Mouse (Mus musculus) cerebellum, postnatal 25 days (tissue): ENCODE measurements around the gene Coro7.
"Not testable (repeated sequence)": the region's sequence is repeated elsewhere in the genome, so short reads cannot be mapped to it uniquely, and the experiment has no call there.

ENCODE experiments used
- DNase-seq, 2 experiments: peaks; one replicate each; pipeline ENCODE4 v3.0.0; 2021; ENCODE audit warnings: mixed read lengths in 2 of 2

Gene Coro7

DNA sequence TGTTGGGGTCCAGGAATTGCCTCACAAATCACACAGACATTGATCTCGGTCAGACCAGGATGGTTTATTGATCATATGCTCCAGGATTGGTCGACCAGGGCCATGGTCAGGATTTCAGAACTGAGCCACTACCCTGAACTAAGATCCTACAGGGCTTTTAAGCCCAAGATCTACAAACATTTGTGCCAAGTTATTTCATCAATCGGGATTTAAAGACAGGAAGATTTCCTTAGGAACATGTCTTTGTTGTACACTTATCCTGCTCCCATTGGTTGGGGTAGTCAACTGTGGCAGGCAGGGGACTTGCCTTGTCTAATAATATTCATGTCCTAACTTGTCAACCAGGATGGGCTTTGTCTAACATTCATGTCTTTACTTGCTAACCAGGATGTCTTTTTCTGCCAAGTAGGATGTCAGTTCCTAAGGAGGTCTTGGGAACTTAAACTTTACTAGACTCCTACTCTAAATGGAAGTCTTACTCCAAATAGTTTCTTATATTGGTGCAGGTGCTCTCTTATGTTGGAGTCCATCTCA lies 1.4 kb upstream of the Coro7 start:
- DNase-seq = not testable (repeated sequence)

DNA sequence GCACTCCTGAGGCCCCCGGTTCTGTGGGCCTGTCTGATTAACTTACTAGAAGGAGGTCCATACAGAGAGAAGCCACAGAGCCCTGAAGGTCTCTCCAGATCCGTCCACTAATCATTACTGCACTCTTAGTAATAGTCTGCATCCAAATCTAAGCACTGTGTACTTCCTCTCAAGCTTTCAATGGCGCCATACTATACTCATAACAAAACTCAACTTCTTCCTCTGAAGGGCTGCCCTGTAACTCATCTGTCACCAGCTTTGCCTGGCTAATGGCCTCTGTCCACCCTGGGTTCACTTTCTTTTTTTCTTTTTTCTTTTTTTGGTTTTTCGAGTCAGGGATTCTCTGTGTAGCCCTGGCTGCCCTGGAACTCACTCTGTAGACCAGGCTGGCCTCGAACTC lies 1.5 kb downstream of the Coro7 start:
- DNase-seq = no peak

DNA sequence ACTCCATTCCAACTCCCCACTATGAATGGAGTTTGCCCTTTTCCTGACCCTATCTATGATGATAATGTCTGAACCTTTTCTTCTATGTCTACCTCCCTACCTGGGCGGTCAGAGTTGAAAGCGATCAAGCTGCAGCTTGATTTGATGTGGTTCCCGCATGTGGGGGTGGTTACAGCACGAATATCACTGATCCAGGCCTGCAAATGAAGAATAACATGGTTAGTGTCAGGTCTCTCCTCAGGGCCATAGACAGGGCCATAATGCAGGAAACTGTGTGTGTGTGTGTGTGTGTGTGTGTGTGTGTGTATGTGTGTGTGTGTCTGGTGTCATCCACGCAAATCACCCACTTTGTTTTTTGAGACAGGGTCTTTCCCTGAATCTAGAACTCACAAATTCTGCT lies 2.7 kb downstream of the Coro7 start:
- DNase-seq = no peak

DNA sequence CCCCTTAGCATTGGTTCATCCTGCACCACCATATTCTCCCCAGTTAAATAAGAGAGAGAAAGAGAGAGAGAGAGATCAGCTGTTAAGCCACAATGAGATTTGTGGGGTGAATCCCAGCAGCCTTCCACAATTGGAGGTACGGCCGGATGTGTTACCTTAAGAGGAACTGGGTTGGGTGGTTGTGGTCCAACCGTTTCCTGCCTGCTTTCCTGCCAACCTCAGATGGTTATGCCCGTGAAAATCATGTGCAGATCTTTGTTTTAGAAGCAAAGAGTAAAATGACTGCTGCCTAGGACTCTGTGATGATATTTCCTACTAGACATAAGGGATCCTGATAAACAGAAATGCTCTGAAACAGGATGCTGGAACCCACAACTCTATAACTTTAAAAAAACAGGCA lies 5.5 kb downstream of the Coro7 start:
- DNase-seq = no peak

DNA sequence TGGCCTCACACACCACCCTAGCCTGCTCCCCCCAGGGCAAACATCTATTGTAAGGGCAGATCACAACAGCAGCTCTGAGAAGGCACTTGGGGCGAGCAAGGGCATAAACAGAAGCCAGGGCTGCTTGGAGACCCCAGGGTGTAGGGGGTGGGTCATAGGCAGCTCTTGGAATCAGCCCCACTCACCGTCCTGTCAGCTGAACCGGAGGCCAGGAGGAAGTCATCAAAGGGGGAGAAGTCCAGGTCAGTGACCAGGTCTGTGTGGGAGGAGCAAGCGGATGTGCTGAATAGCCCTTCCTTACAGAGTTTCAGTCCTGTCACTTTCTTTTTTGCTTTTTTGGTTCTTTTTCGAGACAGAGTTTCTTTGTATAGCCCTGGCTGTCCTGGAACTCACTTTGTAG lies 9.3 kb downstream of the Coro7 start:
- no peak for DNase-seq

DNA sequence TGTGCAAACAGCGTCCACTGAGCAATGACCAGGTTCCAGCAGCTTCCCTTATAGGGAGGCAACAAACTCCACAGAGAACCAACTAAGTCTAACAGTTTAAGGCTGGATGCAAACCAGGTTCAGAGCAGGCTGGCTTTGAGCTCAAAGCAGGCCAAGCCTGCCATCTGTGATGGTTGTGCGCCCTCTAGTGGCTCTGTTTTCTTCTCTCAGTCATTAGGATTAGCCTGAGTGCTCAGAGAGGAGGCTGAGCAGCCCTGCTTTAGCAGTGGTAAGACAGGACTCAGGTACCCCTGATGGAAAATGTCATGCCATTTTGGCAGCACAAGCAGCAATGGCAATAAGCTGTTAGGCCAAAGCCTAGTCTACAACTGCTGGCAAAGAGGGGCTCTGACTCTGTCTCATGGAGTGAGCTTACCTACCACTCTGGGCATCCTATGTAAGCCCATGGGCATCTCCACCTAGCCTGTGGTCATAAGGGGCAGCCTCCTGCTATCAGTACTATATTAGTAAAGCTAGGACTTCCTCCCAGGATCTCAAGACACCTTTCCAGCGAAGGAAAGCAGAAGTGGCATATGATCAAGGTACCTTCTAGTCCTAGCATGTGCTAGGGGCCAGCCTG lies 12.3 kb downstream of the Coro7 start:
- DNase-seq = peak; percentile 86 to 95

DNA sequence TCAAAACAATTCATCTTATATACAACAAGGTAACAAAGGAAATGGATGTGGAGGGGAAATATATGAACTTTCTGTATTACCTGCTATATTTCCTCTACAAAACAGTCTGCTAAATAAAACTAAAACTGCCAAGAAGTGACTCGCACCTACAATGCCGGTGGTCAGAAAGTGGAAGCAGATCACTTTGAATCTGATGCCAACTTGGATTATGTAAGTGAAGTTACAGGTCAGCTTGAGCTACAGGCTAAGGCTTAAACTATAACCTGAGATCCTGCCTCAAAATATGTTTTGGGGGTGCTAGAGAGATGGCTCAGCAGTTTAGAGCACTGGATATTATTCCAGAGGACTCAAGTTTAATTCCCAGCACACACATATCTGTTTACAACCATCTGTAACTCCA lies 13.9 kb downstream of the Coro7 start:
- no peak for DNase-seq

DNA sequence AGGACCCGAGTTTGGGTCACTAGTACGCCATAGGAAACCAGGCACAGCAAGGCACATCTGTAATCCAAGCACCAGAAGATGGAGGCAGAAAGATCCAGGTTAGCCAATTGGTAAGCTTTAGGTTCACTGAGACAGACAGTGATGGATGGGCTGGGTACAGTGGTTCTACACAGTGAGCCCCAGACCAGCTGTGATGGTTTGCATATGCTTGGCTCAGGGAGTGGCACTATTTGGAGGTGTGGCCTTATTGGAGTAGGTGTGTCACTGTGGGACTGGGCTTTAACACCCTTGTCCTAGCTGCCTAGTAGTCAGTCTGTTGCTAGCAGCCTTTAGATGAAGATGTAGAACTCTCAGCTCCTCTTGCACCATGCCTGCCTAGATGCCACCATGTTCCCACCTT lies 15.8 kb downstream of the Coro7 start:
- no peak for DNase-seq

DNA sequence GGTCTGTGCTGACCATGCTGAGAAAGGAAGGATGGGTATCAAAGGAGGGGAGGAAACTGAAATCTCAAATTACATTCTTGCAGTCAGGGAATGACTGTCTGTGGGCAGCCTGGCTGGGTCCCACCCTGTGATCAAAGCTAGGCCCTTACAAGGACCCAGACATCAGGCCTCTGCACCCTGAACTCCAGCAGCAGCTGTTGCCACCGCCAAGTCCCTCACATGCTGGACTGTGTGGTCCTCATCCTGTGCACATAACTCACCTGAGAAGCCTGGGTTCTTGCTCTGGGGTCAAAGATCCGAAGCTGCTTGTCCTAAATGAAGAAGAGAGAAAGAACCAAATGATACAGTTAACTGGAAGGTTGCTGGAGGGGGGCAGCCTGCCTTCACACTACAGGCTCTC lies 18.0 kb downstream of the Coro7 start:
- no peak for DNase-seq

DNA sequence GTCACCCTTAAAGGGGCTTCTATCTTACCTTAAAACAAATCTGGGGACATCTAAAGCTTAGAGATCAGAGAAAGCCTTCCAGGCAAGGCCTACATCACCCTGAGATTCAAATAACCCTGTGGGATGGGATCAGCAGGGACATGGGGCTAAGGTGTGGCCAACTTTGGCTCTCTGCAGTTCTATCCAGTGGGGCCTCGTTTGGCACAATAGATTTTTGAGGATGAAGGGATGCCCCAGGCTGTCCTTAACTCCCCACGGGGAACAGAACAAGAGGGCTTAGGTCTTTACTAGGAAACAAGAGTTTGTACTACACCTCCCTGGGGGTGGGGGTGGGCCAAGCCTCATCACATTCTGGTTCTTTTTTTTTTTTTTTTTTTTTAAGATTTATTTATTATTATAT lies 20.3 kb downstream of the Coro7 start:
- DNase-seq = no peak

DNA sequence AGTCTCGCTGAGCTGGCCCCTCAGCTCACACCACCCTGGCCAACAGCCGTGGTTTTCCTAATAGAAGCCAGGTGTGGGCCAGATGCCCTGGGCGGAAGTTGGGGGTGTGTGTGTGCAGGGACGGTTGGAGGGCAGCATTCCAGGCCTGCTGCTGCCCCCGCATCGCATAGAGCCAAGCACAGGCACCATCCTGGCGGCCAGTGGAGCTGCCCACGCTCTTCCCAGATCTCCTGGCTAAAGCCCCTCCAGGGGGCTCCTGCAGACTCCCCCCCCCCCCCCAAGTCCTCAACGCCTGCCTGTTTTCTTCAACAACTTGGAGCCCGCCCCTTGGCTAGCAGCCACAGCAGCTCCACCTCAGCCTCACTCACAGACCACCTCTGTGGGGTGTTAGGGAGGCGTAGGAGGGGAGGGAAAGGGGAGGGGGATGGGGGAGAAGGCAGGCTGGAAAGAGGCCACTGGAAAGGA lies 20.8 kb downstream of the Coro7 start:
- no peak for DNase-seq

DNA sequence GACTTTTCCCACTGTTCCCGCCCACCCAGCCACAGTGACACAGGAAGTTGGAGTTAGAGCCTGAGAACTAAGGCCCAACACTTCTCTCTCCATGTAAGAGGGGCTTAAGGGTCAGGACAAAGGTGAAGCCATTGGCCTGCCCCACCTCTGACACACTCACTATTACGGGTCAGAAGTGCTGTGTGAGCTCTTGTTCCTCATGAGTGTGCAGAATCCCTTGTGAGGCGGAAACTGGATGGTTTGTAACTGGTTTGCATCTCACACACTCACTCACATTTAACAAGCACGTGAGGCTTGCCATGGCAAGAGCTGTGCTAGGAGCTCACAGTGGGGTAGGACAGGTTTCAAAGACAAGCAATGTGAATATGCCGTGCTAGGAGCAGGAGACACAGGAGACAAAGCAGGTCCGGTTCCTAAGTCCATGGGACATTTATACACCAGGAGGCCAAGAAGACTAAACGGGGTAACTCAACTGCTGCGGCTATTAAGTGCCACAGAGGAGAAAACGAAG lies 23.0 kb downstream of the Coro7 start:
- DNase-seq = no peak

DNA sequence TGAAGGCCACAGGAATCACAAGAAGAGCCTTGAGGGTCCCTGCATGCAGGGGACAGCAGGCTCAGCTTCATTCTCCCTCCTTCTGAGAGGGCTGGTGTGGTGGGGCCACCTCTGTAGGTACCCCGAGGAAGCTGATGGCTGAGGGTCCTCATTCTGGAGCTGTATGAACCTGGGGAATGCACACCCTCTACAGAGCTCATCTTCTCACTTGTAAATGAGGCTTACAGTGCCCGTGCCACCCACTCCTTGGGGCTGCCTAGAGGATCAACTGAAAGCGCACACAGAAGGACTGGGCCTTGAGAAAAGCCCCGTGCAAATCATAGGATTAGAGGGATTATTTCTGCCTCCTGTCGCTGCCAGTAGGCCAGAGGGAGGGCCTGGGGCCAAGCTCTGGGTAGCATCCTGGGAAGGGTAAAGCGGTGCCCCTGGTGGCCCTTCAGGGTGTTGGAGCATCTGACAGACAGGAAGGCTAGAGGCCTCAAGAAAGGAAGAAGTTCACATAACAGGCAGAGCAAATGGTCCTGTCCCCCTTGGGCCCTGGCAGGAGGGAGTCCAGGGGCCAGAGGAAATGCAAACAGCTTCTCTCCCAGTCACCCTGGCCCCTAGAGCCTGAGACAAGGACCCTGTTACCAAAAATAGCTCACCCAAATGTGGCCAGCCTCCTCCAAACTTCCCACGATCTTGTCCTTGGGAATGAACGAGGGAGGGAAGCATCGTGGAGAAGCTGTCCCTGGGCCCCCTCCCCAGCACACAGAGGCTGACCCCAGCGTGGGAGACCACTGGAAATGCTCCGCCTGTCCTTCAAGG lies 23.6 kb downstream of the Coro7 start:
- peak in 1 of 2 experiments; percentile 42 for DNase-seq

DNA sequence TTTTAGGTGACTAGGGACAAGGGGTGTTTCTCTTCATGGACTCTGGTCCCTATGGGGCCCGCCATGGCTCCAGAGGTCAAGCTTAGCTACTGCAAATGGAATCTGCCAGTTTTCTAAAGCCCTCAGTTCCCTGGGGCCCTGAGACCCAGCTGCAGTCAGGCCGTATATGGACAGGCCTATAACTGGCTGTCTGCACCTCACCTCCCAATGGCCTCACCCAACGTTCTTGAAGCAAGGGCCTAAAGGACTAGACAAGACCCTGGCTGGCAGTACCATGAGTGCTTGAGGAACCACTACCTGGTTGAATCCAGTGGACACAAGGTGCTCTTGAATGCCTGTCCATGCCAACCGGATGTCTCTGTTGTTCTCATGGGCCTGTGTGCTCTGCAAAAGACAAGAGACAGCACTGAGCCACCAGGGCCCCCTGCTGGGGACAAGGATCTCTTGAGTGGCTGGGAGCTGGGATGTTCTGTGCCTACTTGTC lies 24.3 kb downstream of the Coro7 start:
- peak in 1 of 2 experiments; percentile 34 for DNase-seq

DNA sequence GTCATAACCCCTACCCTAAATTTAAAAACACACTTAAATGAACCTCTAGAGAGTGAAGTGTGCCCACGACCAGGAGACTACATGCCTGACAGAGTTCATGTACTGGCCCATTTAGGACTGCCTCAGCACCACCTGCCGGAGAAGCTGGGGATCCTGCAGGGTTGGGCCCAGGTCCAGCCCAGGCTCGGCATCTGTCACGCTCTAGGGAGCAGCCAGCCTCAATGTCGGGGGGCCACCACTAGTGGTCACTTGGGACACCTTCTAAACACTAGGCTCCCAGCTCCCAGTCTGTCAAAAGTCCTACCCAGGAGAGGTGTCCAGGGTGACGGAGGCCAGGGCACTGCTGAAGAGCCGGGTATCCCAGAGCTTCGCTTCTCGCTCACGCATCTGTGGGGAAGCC lies 24.9 kb downstream of the Coro7 start:
- peak; percentile 48 to 67 for DNase-seq

DNA sequence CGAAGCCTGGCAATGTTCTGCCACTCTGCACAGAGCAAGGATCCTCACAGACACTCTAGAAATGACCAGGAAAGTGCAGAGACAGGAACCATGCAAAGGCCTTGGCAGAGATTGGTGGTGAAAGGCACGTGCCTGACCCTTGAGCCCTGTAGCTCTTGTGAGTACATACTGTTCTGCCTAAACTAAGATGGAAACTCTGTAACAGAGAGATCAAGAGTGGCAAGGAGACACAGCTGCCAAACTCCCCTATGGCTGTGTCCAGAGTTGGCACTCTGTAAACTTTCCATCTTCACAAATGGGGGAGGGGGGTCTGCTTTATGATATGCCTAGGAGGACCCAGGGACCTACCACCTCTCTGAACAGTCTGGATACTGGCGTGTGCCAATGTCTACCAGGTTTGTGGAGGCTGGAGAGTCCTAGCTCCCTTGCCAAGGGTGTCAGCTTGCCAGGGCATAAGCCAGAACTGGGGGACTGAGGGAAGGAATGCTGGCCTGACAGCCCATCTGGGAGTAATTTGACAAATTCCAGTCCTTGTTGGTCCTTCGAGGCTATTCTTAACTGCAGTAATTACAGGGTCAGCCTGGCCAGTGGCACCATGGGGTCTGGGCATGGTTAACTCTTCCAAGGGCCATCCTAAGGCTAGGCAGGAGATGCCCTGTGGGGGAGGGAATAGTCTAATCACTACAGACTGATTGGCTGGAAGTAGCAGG lies 26.7 kb downstream of the Coro7 start:
- peak; percentile 80 to 84 for DNase-seq

DNA sequence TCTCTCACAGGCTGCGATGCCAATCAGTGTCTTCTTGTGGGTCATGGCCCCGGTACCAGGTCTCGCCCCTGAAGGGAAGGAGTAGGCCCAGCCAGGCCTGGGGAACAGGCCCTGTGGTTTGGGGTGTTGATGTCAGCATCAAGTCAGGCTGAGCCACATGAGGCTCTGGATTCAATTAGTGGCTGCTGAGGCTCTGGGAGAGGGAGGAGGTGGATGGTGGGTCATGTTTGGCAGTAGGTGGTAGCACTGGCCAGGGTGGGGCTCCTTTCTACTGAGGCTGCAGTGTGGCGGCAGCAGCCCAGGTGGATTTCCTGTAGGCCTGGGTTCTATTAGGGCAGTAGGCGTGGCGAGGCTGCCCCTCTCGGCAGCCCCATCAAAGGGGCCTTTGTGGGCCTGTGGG lies 28.0 kb downstream of the Coro7 start:
- DNase-seq = no peak

DNA sequence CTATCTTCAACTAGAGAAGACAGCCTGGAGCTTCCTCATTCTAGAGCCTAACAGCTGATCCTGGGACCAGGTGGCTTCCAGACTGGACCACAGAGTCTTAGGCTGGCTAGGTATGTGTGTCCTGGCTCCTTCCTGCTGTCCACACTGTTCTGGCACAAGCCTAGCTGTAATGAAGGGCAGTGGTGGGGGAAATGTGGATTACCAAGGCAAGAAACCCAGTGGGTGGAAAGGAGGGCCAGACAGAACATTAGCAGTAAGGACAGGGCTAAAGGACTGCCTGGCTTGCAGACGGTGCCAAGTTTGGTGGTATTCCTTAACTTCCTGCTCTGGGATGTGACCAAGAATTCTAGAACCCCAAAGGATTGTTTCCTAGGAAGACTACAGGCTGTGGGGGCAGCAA lies 28.5 kb downstream of the Coro7 start:
- DNase-seq = no peak

DNA sequence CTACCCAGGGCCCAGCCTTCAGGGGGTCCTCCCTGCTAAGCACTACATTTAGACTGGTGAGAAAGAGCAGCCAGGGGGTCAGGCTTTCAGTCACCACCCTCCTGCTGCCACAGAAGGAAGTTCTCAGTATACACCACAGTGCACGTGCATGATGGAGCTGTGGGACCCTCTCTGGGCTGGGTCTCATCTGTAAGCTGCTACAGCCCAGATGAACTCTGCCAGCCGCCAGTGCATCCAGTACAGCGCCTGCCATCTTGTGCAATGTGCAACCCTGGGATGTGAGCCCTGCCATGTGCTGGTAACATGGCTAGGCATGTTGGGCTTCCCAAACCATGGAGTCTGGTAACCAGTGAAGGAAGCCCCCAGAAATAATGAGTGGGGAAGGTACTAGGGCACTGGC lies 29.4 kb downstream of the Coro7 start:
- no peak for DNase-seq

DNA sequence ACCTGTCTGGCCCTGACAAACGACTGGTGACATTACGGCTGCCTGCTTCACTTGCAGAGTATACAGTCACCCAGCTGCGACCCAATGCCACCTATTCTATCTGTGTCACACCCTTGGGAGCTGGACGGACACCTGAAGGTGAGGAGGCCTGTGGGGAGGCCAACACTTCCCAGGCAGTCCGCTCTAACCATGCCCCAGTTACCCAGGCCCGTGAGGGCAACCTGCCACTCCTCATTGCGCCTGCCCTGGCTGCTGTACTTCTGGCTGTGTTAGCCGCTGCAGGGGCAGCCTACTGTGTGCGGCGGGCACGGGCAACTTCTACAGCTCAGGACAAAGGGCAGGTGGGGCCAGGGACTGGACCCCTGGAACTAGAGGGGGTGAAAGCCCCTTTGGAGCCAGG lies 29.9 kb downstream of the Coro7 start:
- DNase-seq = no peak

DNA sequence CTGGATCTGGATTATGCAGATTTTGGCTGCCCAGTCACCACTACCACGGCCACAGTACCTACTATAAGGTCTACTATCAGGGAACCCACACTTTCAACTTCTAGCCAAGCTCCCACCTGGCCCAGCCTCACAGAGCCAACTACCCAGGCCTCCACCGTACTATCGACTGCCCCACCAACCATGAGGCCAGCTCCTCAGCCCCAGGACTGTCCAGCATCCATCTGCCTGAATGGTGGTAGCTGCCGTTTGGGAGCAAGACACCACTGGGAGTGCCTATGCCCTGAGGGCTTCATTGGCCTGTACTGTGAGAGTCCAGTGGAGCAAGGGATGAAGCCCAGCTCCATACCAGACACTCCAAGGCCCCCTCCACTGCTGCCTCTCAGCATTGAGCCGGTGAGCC lies 30.4 kb downstream of the Coro7 start:
- DNase-seq = no peak

DNA sequence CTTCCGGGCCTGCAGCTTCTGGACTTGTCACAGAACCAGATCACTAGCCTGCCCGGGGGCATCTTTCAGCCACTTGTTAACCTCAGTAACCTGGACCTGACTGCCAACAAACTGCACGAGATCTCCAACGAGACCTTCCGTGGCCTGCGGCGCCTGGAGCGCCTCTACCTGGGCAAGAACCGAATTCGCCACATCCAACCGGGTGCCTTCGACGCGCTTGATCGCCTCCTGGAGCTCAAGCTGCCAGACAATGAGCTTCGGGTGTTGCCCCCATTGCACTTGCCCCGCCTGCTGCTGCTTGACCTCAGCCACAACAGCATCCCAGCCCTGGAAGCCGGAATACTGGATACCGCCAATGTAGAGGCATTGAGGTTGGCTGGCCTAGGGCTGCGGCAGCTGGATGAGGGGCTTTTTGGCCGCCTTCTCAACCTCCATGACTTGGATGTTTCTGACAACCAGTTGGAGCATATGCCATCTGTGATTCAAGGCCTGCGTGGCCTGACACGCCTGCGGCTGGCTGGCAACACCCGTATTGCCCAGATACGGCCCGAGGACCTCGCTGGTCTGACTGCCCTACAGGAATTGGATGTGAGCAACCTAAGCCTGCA lies 31.1 kb downstream of the Coro7 start:
- DNase-seq = no peak

DNA sequence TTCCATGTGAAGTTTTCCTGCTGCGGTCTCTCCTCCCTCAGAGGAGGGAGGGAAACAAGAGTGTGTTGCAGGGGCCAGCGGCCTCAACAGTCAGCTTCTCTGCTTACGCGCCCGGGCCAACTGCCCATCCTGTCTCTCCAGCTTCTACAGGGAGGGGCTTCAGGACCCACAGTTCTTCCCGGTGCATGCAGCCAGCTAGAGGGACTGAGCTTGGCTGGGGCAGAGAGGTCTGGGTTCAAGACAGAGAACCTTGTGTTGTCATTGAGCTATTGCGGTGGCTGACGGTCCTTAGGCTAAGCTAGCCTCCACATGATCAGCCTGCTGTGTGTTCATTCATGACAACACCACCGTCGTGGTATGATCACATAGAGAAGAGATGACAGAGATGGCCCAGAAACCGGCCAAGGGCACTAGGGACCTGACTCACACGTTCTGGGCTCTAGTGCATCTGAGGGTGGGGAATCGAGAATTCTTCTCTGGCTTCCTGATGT lies 31.9 kb downstream of the Coro7 start:
- DNase-seq = no peak
